Mouse (Mus musculus) adipocyte (in vitro differentiated cells): ENCODE measurements around the gene Fbh1.
A peak's percentile ranks its signal among the peaks of the same experiment; 100 is the strongest.

Experiments
- DNase-seq: peaks from one replicate; pipeline ENCODE4 v3.0.0-alpha.2; 2016; ENCODE audit warnings: low spot score

Fbh1 gene

DNA sequence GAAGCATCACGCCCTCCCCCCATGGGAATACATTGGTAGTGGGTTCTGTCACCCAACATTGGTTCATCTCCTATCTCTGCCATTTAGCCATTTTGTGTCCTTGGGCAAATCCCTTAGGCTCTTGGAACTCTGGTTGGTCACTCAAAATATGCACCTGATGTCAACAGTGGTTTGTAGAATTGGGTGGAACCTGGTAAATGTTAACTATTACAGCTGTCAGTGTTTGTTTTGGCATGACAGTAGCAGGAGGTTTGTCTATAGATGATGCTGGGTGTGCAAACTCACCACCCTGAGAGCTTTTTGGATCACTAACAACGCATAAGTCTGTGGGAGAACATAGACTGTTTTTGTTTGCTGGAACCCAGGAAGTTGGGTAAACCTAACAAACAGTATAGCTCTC lies 58.8 kb downstream of the Fbh1 start:
- no peak for DNase-seq

DNA sequence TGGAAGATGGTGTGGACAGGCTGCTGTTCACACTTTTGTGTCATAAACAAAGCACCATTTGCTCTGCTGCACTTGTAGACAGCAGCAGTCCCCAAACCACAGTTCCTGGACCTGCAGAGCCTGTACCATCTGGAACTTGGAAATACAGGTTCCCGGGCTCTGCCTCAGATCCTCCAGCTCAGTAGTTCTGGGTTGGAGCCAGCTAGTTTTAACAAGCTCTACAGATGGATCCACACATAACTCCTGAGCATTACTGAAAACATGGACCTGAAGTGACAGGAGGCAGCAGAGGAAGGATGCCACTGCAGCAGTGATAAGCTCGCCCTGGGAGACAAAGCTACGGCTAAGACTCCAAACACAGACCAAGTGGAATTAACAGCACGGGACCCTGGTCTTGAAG lies 62.8 kb downstream of the Fbh1 start:
- DNase-seq, result no peak

DNA sequence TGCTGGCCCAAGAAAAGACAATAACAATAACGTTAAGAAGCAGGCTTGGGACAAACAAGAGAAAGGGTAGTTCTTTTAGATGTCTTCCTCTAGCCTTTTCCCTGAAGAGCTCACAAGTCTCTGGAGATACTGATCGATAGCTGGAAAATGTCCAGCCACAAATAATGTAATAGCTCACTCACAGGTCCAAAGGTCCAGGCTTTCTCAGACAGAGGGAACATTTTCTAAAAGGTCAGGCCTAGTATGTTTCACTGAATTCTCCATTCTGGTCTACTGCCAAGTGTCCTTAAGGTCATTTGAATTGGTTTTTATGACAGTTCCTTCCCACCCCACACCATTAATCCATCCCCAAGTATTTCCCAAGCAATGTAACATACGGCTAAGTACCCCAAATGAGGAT lies 64.4 kb downstream of the Fbh1 start:
- peak; percentile 60 for DNase-seq

DNA sequence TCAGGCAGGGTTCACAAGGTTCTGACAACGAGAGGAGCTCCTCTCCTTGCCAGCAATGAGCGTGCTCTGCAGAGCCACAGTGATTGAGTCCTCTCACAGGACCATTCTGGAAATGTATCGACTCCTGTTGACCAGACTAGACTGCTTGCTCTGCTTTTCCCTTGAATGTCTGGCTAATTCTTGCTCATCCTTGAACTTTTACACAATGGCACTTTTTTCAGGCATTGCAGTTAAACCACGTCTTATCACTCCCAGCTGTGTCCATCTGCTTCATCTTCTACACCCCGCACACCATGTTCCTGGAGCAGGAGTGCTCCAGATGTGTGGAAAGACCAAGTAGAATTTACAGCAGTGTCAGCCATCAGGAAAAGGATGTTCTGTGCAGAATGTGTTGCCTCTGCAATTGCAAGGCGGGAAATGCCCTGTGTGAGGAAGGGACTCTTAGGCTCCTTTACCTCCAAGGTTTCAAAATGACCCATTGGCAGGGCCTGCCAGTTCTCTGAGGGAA lies 64.8 kb downstream of the Fbh1 start:
- DNase-seq, result no peak

DNA sequence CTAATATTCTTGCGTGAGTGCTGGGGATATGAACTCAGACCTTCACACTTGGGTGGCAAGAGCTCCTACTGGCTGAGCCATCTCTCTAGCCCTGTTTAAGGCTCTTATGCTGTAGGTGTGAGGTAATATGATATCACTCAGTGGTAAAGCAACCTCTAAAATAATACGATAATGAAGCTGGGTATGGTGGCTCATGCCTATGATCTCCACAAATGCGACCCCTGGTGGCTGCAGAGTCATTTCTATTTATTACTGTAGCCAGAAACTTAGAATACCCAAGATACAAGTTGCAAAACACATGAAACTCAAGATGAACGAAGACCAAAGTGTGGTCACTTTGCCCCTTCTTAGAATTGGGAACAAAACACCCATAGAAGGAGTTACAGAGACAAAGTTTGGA lies 67.3 kb downstream of the Fbh1 start:
- DNase-seq, result peak; percentile 57

DNA sequence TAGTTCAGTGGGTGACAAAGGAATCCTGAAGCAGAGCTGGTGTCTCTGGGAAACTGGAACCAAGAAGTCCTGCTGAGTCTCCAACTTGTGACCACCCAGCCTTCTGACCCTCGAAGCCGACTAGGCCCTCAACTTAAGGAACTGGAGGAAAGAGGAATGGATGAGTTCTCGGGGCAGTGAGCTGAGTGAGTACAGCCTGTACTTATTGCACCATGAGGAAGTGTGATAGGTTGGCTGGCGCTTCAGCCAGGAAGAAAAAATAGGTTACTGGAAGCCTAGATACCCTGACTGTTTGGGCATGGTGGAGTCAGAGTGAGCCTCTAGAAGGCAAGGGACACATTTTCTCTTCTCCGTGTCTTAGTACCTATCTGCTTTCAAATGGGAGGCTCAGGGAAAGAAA lies 68.8 kb downstream of the Fbh1 start:
- no peak for DNase-seq

DNA sequence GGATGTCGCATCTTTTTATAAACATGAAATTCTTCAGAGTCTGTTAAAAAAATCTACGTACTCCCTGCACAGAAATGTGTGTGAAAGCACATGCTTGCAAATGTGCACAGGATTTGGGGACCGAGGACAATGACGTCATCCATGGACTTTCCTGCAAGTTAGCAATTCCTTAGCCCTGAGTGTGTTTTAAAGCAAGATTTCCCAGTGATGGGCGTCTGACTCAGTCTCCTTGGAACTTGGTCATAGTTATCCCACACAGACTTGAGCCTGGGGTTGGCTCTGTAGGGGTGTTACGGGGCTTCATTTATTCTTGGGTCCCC lies 70.7 kb downstream of the Fbh1 start:
- DNase-seq, result no peak

DNA sequence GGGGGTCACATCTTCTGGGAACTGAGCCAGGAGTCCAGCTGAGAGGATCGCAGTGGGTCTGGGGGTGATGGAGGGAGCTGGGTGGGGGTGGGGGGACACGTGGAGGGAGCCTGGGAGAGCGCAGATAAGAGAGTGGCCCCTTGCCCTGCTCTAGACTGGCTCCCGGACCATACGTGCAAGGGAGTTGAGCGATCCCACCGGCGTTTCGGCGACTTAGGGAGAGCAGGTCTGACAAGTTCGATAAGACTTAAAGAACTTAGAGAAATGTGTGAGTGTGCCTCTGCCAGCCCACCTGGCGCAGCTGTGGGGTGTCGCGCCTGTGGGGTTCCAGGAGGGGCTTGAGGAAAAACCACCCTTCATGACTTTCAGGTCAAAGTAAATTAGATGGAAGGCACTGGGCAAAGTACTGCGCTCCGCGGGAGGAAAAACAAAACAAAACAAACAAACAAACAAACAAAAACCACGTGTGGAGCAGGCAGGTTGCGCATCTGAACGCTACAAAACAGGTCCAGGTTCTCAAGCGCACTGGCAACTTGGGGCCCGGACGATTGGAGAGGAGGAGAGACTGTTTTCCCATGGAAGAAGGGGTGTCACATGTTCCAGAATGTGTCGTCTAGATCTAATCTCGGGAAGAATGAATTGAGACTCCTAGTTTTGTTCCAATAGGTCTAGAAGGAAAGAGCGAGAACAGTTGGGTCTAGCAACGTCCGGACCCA lies 71.2 kb downstream of the Fbh1 start:
- DNase-seq, result no peak

DNA sequence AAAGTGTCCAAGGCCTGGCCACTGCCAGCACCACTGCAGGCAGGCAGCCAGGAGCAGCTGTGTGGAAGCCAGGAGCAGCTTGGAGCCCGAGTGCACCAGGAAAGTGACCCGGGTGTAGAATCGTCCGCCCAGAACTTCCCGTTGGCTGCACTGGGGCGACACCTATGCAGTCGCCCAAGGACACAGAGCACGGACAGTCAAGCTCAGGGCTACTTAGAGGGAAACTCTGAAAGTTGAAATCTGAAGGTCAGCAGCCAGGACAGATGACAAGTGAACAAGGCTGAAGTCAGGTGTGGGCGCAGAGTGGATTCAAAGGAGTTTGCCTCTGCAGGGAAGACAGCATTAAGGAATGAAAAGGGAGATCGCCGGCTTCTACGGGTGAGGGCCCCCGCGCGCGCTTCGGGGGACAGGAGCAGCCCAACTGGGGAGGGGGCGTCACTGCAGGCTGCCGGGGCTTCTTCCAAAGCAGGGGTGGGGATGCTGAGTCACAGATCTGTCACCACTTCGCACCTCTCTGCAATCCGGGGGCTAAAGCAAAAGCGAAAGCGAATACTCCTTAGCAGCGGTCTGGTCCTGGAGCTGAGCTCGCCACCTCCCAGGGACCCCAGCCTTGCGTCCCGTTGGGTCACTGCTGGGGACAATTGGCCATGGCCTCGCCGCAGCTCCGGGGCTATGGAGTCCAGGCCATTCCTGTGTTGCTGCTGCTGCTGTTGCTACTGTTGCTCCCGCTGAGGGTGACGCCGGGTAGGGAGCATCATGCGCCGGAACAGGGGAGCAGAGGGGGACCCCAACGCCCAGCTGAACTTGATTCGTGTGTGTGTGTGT lies 72.0 kb downstream of the Fbh1 start, which contains the start of gene Il15ra:
Gene Il15ra, plus strand, starts transcription at position 90 of the 825 bp plus-strand sequence.
- DNase-seq, result peak; percentile 81

DNA sequence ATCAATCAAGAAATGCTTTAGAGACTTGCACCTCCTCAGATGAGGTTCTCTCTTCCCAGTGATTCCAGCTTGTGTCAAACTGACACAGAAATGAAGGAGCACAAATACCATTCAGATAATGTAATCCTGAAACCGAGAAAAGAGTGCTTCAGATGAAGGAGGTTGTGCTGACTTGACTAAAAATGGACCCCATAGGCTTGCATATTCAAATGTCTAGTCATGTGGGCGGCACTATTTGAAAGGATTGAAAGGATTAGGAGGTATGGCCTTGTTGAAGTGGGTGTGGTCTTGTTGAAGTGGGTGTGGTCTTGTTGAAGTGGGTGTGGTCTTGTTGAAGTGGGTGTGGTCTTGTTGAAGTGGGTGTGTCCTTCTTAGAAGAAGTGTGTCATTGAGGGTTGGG lies 77.5 kb downstream of the Fbh1 start:
- no peak for DNase-seq

DNA sequence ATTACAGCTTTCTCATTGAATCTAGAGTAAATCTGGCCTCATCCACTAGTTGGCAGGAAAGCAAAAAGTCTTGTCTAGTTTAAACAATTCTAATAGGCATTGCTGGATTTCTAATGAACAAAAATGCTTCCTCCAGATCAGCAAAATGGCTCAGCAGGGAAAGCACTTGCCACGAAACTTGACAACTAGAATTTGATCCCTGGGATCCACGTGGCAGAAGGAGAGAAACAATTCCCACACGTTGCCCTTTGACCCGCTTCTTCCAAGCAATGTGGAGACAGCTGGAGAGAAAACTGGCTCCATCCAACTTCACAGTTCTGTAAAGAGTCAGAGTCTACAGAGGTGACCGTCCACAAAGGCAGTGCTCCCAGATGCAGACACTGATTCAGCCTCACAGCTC lies 78.4 kb downstream of the Fbh1 start:
- DNase-seq, result peak; percentile 44

DNA sequence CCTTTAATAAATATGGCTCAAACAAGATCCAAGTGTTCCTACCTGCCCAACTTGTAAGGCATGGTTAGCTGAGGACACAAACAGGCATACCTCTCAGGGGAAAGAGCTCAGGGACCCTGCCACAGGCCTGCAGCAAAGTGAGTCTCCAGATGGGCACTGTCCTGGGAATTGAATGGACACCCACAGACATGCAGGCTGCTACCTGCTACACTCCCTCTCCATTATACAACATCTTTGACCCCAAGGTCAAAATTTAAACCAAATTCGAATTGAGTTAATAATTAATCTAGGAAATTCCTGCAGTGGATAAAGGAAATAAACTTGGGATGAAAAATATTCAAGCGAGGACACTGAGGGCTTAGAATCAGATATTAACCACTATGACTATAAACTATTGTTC lies 81.5 kb downstream of the Fbh1 start:
- DNase-seq, result no peak

DNA sequence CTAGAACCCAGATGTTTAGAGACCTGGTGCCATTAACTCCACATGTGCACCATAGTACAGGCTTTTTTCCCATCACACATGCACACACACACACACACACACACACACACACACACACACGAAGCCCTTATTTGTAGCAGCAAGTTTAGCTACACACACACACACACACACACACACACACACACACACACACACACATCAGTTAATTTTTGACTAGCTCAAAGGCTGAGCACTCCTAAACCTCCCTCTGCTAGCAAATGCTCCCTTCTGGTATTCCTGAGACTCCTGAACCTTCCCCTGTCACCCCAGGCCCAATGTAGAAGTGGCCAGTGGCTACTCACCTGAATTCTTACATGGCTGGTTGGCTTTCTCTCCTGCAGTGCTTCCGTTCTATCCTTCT lies 83.3 kb downstream of the Fbh1 start:
- no peak for DNase-seq

DNA sequence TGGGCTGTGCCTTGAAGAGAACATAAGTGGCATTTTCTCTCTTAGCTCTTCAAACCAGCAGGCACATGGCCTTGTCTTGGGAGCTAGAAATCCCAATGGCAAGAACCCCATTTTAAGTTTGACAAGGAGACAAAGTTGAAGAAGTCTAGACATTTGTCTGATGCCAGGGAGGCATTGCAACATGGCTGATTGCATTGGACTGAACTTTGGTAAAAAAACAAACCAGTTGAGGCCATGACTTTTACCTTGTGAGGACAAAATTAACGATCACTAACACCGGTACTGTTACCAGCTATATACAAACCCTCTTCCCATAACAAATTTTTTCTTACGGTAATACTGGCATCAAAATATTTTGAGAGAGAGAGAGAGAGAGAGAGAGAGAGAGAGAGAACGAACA lies 84.0 kb downstream of the Fbh1 start:
- peak; percentile 57 for DNase-seq
